Mouse (Mus musculus): ENCODE data around the gene Cmpk1.
"Not testable (repeated sequence)": the region's sequence is repeated elsewhere in the genome, so short reads cannot be mapped to it uniquely, and the experiment has no call there.

Gene Cmpk1

GRCm38 (mm10) chr4:114986591-114987432 is at the start of gene Cmpk1:
Gene Cmpk1 (minus strand): TSS chr4:114987241.
- DNase-seq (ENCODE audit: low spot score in 2 of 2) = peak; percentile 63 to 75

GRCm38 (mm10) chr4:115035043-115035442 is 48.0 kb upstream of the Cmpk1 start:
- no peak for DNase-seq (ENCODE audit: low spot score in 2 of 2)

GRCm38 (mm10) chr4:115019997-115020396 is 33.0 kb upstream of the Cmpk1 start:
- DNase-seq (ENCODE audit: low spot score in 2 of 2) = no peak

- no peak for DNase-seq (ENCODE audit: low spot score in 2 of 2)
These were observed 27.2 kb upstream of the Cmpk1 start for GRCm38 (mm10) chr4:115014276-115014675.

GRCm38 (mm10) chr4:115000429-115000795 is 13.4 kb upstream of the Cmpk1 start:
- no peak for DNase-seq (ENCODE audit: low spot score in 2 of 2)

GRCm38 (mm10) chr4:114999773-115000428 is 12.9 kb upstream of the Cmpk1 start, which contains the start of gene Stil:
Gene Stil (plus strand): TSS chr4:115000159.
- DNase-seq (ENCODE audit: low spot score in 2 of 2) = peak; percentile 91 to 93

GRCm38 (mm10) chr4:114999445-114999772 is 12.4 kb upstream of the Cmpk1 start:
- no peak for DNase-seq (ENCODE audit: low spot score in 2 of 2)

- peak; percentile 56 to 70 for DNase-seq (ENCODE audit: low spot score in 2 of 2)
These were observed 10.0 kb upstream of the Cmpk1 start for GRCm38 (mm10) chr4:114997051-114997450.

- DNase-seq (ENCODE audit: low spot score in 2 of 2) = no peak
These were observed 7.2 kb upstream of the Cmpk1 start for GRCm38 (mm10) chr4:114994218-114994617.

GRCm38 (mm10) chr4:114986211-114986590 is 840 bp downstream of the Cmpk1 start:
- DNase-seq (ENCODE audit: low spot score in 2 of 2) = no peak

GRCm38 (mm10) chr4:114983020-114983419 is 4.0 kb downstream of the Cmpk1 start:
- no peak for DNase-seq (ENCODE audit: low spot score in 2 of 2)

GRCm38 (mm10) chr4:114982619-114983018 is 4.4 kb downstream of the Cmpk1 start:
- DNase-seq (ENCODE audit: low spot score in 2 of 2) = no peak

GRCm38 (mm10) chr4:114973229-114973740 is 13.8 kb downstream of the Cmpk1 start:
- DNase-seq (ENCODE audit: low spot score in 2 of 2) = no peak

- DNase-seq (ENCODE audit: low spot score in 2 of 2) = no peak
These were observed 16.3 kb downstream of the Cmpk1 start for GRCm38 (mm10) chr4:114970736-114971135.

- not testable (repeated sequence) for DNase-seq (ENCODE audit: low spot score in 2 of 2)
These were observed 26.2 kb downstream of the Cmpk1 start for GRCm38 (mm10) chr4:114960881-114961280.

- no peak for DNase-seq (ENCODE audit: low spot score in 2 of 2)
These were observed 27.5 kb downstream of the Cmpk1 start for GRCm38 (mm10) chr4:114959533-114959932.

GRCm38 (mm10) chr4:114958786-114959185 is 28.3 kb downstream of the Cmpk1 start:
- no peak for DNase-seq (ENCODE audit: low spot score in 2 of 2)

GRCm38 (mm10) chr4:114958231-114958630 is 28.8 kb downstream of the Cmpk1 start:
- DNase-seq (ENCODE audit: low spot score in 2 of 2) = no peak

GRCm38 (mm10) chr4:114957403-114957802 is 29.6 kb downstream of the Cmpk1 start:
- DNase-seq (ENCODE audit: low spot score in 2 of 2) = no peak

- no peak for DNase-seq (ENCODE audit: low spot score in 2 of 2)
These were observed 33.9 kb downstream of the Cmpk1 start for GRCm38 (mm10) chr4:114953172-114953571.

- no peak for DNase-seq (ENCODE audit: low spot score in 2 of 2)
These were observed 39.1 kb downstream of the Cmpk1 start for GRCm38 (mm10) chr4:114947852-114948481.

GRCm38 (mm10) chr4:114947395-114947794 is 39.6 kb downstream of the Cmpk1 start:
- peak; percentile 39 to 67 for DNase-seq (ENCODE audit: low spot score in 2 of 2)
